Mouse (Mus musculus): Measurements from ENCODE around the gene Gabarapl2.
A peak's percentile ranks its signal among the peaks of the same experiment; 100 is the strongest.
"Not testable (repeated sequence)": the region's sequence is repeated elsewhere in the genome, so short reads cannot be mapped to it uniquely, and the experiment has no call there.

Gene Gabarapl2

GRCm38 (mm10) chr8:111934201-111934600, 6.3 kb upstream of the Gabarapl2 start:
- no peak for DNase-seq (ENCODE audit: low spot score in 2 of 2)

- DNase-seq (ENCODE audit: low spot score in 2 of 2): no peak
Measured at GRCm38 (mm10) chr8:111937184-111937583, 3.3 kb upstream of the Gabarapl2 start.

GRCm38 (mm10) chr8:111938076-111938985, 2.2 kb upstream of the Gabarapl2 start:
- DNase-seq (ENCODE audit: low spot score in 2 of 2): not testable (repeated sequence)

GRCm38 (mm10) chr8:111939516-111940142, 874 bp upstream of the Gabarapl2 start:
- peak; percentile 36 to 56 for DNase-seq (ENCODE audit: low spot score in 2 of 2)

GRCm38 (mm10) chr8:111941101-111941454, 575 bp downstream of the Gabarapl2 start:
- peak; percentile 14 to 28 for DNase-seq (ENCODE audit: low spot score in 2 of 2)

GRCm38 (mm10) chr8:111943544-111943943, 3.0 kb downstream of the Gabarapl2 start:
- DNase-seq (ENCODE audit: low spot score in 2 of 2): no peak

GRCm38 (mm10) chr8:111947144-111947543, 6.6 kb downstream of the Gabarapl2 start:
- DNase-seq (ENCODE audit: low spot score in 2 of 2): no peak

GRCm38 (mm10) chr8:111947954-111948353, 7.5 kb downstream of the Gabarapl2 start:
- no peak for DNase-seq (ENCODE audit: low spot score in 2 of 2)

- DNase-seq (ENCODE audit: low spot score in 2 of 2): no peak
Measured at GRCm38 (mm10) chr8:111950846-111951245, 10.3 kb downstream of the Gabarapl2 start.

GRCm38 (mm10) chr8:111951317-111951716, 10.8 kb downstream of the Gabarapl2 start:
- DNase-seq (ENCODE audit: low spot score in 2 of 2): no peak

- no peak for DNase-seq (ENCODE audit: low spot score in 2 of 2)
Measured at GRCm38 (mm10) chr8:111951936-111952335, 11.4 kb downstream of the Gabarapl2 start.

- DNase-seq (ENCODE audit: low spot score in 2 of 2): peak in 1 of 2 experiments; percentile 15
Measured at GRCm38 (mm10) chr8:111954844-111955594, 14.5 kb downstream of the Gabarapl2 start.

- DNase-seq (ENCODE audit: low spot score in 2 of 2): no peak
Measured at GRCm38 (mm10) chr8:111955879-111956278, 15.4 kb downstream of the Gabarapl2 start.

- no peak for DNase-seq (ENCODE audit: low spot score in 2 of 2)
Measured at GRCm38 (mm10) chr8:111957231-111957630, 16.7 kb downstream of the Gabarapl2 start.

GRCm38 (mm10) chr8:111960591-111961321, 20.3 kb downstream of the Gabarapl2 start:
- no peak for DNase-seq (ENCODE audit: low spot score in 2 of 2)

- no peak for DNase-seq (ENCODE audit: low spot score in 2 of 2)
Measured at GRCm38 (mm10) chr8:111961330-111961729, 20.8 kb downstream of the Gabarapl2 start.

- no peak for DNase-seq (ENCODE audit: low spot score in 2 of 2)
Measured at GRCm38 (mm10) chr8:111962589-111962988, 22.1 kb downstream of the Gabarapl2 start.

- no peak for DNase-seq (ENCODE audit: low spot score in 2 of 2)
Measured at GRCm38 (mm10) chr8:111963091-111963490, 22.6 kb downstream of the Gabarapl2 start.

GRCm38 (mm10) chr8:111963546-111963945, 23.0 kb downstream of the Gabarapl2 start:
- no peak for DNase-seq (ENCODE audit: low spot score in 2 of 2)

- no peak for DNase-seq (ENCODE audit: low spot score in 2 of 2)
Measured at GRCm38 (mm10) chr8:111964351-111964750, 23.8 kb downstream of the Gabarapl2 start.

GRCm38 (mm10) chr8:111964849-111965561, 24.5 kb downstream of the Gabarapl2 start:
- DNase-seq (ENCODE audit: low spot score in 2 of 2): no peak
